Mouse (Mus musculus) spleen, embryonic (tissue): ENCODE results near the gene Nop14.

Experiments used
- CTCF ChIA-PET: fragments of 350-600 bp; sonication (Branson Sonifier 250); formaldehyde crosslinking; loops from one replicate; lab custom pipeline; 2022; lab: Charles Lee

The Nop14 gene

DNA sequence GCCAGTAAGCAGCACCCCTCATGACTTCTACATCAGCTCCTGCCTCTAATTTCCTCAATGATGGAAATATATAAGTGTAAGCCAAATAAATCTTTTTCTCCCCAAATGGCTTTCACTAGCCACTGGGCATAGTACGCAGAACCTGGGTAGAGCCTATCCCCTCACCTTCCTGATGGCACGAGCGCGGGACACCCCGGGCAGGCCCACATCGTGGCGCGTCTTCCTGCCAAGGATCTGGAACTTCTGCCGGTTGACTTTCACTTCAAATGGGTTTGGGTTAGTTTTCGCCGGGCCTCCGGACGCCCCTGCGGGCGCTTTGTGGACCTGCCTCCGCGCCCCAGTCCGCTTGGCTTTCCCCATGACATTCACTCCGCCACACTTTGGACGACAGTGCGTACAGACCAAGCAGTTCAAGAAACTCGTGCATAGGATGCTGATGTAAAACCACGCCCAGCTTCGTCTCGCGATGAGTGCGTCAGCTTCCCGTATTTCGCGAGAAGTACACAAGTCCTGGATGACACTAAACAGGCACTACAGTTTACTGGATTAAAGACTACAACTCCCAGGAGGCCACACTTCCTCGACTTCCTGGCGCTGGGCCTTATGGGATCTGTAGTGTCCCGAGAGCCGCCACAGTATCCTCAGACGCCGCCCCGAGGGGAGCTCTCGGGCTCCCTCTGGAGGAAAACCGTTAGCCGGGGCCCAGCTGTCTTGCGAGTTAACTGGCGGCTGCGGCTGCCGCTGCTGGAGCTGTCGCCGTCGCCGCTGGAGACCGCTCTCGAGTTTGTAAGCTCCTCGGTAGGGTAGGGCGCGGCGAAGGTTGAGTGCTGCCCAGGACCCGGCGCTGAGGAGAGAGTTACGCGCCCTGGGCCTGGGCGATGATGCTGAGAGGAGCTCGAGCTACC is at the start of gene Nop14, which contains the start of gene Grk4:
Gene Nop14 (minus strand): TSS at position 463 of the 905 bp plus-strand sequence.
Gene Grk4 (plus strand): TSS at position 694 of the 905 bp plus-strand sequence.
- CTCF ChIA-PET = no interaction called here

DNA sequence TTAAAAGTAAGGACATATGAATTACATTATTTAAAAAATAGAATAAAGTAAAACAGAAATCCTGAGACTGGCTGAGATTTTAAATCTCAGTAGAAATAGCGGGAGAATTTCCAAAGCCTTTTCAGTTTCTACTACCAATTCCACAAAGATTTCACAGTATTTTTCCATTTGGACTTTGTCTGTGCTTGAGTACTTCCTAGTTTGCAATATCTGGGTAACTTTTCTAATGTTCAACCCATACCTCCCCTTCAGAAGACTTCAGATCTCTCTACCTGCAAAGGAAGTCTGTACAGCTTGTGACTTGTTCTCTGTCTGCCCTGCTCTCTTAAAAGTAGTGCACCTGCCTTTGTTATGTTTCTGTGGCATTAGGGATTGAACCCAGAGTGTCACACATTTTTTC is 48.5 kb upstream of the Nop14 start:
- CTCF ChIA-PET = no interaction called here

DNA sequence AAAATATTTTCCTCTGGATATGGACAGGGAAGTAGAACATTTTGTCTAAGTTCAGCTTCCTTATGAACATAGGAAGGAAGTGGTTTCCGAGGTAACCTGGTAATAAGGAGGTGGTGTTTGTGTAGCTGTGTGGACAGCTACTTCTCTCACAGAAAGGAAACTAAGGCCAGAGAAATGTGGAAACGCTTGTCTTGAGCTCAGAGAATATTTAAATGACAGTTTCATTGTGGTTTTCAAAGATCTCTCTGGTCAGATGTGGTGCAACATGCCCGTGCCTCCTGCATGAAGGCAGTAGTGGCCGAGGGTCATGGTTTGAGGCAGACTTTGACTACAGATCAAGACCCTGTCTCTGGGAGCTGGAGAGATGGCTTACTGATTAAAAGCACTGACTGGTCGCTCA is 35.6 kb upstream of the Nop14 start:
- CTCF ChIA-PET = no interaction called here

DNA sequence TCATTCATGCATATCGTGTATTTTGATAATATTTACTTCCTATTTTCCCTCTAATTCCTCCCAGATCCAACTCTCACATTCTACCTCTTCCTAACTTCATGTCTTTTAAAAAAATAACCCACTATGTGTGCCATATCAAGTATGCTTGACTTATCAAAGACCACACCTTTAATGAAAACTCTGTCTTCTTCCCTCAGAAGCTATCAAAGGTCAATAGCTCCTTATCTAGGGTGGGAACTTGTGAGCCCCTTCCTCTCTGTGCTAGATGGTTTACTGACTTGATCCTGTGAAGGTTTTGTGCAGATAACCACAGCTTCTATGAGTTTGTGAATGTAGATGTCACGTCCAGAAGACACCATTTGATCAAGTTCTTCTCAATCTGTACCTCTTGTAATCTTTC is 32.8 kb upstream of the Nop14 start:
- CTCF ChIA-PET = no interaction called here

DNA sequence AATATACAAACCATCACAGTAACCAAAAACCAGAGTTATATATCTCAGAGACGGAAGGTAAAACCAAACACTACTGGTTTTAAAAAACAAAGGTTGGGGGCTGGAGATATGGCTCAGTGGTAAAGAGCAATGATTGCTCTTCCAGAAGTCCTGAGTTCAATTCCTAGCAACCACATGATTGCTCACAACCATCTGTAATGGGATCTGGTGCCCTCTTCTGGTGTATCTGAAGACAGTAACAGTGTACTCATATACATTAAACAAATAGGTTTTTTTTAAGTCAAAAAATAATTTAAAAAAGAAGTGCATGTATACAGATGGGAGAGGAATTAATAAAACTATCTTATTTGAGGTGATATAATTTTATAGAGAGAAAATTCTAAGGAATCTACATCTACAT is 29.9 kb upstream of the Nop14 start:
- CTCF ChIA-PET = no interaction called here

DNA sequence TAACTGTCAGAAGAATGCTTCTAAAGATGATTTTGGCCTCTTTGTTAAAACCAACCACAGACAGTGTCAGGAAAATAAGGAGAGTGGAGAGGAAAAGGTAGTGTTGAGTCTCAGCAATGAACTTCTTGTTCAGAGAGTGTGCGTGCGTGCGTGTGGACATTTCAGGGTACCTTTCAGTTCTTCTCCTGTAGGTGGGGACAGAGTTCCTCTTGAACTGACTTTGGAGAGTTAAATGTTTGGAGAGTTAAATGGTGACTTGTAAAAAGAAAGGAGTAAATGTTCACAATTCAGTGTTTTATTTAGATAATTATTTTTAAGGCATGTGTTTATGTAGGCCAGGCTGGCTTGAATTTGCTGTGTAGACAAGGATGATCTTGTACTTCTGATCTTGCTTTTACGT is 10.3 kb upstream of the Nop14 start:
- CTCF ChIA-PET = no interaction called here

DNA sequence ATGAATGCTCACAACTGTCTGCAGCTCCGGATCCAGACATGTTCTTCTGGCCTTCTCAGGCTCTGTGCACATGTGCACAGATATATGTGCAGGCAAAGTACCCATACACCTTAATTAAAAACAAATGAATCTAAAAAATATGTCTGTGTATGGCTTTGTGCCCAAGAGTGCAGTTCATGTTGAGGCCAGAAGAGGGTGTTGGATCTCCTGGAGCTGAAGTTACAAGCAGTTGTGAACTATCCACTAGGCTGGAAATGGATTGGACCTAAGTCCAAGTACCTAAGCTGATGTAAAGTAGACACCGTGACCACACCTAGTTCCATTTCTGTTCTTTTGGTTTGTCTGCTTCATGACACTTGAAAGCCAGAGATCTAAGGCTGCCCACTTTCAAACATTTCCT is 9.5 kb upstream of the Nop14 start:
- CTCF ChIA-PET = no interaction called here

DNA sequence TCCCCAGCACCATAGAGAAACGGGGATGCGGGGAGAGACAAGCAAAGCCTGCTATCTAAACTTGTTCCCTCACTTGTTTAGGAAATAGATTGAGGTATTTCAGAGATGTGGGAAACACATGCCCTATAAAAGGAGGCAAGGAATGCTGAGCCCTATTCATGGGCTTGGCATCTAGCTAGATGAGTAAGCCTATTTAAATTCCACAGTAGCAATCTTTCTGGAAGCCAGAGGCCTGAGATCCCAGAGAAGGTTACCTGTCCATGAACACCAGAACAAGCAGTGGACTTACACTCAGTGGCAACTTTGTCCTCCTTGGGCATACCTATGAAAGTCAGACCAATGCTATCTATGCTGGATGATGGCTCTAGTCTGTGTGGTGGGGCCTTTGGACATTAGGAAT is 3.3 kb upstream of the Nop14 start:
- CTCF ChIA-PET = interaction anchor here (0.5 kb wide), 1 partner anchor 124 kb away, joined by 3 read pairs; no protein-coding TSS in a partner anchor

DNA sequence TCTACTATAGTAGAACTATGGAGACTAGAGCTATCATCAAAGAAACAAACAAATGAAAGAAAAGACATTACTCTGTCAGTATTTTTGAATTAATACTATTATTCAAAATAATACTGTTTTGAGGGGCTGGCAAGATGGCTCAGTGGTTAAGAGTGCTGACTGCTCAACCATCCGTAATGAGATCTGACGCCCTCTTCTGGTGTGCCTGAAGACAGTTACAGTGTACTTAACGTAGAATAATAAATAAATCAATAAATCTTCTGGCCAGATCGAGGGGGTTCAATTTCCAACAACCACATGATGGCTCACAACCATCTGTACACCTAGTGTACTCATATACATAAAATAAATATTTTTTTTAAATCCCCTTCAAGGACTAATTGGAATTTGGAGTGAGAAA is 2.0 kb upstream of the Nop14 start:
- CTCF ChIA-PET = no interaction called here

DNA sequence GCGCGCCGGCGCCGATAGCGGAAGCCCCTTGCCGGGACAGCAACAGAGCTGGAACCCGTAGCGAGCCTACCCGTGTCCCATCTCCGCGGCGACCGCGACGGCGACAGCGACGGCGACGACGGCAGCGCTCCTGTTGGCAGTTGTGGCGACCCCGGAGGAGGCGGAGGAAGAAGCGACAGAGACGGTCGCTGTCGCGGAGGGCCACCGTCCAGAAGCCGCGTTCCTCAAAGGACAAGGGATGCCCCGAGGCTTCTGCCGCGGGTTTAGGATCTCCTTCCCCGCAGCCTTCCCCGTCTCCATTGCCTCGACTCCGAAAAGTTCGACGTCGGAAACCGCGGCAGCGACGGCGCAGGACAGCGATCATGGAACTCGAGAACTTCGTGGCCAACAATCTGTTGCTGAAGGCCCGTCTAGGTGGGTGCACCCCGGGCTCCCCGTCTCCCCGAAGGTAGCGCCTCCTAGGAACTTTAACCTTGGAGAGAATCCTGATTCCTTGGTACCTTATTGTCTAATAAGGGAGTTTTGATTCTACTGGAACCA is 713 bp upstream of the Nop14 start:
- CTCF ChIA-PET = interaction anchor here (0.5 kb wide), 1 partner anchor 304 kb away, joined by 4 read pairs; no protein-coding TSS in a partner anchor

DNA sequence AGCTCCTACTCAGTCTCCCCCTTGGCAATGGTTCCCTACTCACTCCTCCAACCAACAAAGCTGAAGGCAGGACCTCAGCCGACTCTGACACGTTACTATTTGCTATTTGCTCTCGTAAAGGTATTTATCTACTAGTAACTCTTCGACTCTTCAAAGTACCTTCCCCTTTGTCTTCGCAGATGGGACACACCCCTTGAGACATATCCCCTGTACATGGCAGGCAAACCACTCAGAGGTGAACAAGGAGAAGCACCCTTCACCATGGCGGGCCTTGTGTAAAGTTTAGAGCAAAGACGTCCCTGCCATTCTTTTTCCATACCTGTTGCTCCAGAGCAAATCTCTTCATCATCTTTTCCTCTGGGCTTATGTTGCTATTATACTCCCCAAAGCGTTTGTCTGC is 2.4 kb downstream of the Nop14 start:
- CTCF ChIA-PET = no interaction called here

DNA sequence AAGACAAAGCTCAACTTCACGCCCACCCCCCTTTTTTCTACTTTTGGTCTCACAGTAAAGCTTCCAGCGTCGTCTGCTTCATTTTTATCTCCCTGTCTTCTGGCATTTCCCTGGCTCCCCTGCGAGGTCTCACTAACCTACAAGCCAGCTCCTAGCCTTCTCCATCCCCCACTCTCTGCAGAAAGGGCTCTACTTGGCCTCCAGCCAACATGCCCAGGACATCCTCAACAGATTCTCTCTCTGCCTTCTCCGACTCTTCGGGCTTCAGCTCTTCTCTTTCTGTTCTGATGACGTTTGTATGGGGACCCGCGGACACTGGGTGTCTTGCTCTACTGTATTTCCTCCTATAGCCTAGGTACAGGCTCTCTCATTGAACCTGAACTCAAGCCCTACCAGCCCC is 5.1 kb downstream of the Nop14 start:
- CTCF ChIA-PET = no interaction called here

DNA sequence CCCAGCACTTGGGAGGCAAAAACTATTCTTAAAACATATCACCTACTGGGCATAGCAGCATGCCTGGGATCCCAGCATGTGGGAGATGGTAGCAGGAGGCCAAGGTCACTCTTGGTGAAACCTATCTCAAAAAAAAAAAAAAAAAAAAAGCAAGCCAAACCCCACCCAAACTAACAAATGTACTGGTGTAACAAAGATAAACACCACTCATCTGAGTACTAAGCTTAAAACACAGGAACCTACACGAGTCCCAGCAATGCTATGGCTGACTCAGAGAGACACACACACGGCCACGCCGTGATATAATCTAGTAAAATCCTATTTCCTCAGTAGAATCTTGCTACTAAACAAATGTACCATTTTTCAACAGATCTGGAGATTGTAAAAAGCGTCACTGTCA is 7.0 kb downstream of the Nop14 start:
- CTCF ChIA-PET = interaction anchor here (0.7 to 1.1 kb wide), 2 partner anchors 38 to 144 kb away, joined by 3 read pairs; no protein-coding TSS in a partner anchor

DNA sequence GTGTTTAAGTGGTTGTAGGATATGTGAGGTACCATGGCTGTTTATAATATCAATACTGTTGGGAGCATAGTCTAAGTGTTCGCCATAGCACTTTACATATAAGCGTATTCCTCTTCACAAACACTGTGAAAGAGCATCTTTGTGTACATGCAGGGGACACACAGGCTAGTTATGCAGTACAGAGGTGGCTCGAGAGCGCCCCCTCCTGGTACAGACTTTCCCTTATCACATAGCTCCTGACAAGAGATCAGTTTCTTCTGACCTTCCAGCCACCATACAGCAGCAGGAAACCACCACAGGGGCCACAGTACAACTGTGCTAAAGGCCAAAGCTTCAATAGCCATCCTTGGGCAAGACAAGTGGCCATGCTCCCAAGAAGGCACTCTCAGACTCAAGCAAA is 12.4 kb downstream of the Nop14 start:
- CTCF ChIA-PET = interaction anchor here (0.8 to 1.4 kb wide), 2 partner anchors 103 to 128 kb away, joined by 3 to 4 read pairs; no protein-coding TSS in a partner anchor

DNA sequence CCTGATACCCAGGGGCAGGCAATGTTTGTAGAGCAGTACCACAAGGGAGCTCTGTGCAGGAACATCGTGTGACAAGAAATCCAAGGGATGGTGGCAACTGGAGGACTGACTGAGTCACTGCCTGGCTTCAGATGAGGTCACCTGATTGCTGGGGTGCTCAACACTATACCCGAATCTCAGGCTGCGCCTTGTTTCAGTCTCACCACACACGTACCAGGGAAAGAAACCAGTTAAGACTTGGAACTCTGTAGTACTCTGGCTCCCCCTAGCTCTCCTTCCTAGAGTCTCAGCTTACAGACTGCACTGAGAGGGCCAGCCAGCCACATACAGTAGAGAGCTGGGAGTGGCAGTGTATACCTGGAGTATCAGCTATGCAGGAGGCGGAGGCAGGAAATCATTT is 17.0 kb downstream of the Nop14 start:
- CTCF ChIA-PET = no interaction called here

DNA sequence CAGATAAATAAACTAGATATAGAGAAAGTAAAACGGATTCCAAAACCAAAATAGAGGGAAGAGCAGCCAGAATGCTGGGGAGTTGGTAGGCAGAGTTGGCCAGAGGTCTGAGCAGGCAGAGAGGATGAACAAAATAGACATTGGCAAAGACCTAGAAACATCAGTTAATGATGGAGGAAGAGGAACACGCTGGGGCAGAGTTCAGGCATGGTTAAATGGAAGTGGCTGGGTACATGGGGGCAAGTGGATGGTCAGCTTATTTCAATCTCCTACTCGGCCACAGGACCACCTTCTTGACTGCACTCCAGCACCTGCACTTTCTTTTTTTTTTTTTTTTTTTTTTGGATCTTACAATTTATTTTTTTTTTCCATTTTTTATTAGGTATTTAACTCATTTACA is 18.0 kb downstream of the Nop14 start:
- CTCF ChIA-PET = no interaction called here

DNA sequence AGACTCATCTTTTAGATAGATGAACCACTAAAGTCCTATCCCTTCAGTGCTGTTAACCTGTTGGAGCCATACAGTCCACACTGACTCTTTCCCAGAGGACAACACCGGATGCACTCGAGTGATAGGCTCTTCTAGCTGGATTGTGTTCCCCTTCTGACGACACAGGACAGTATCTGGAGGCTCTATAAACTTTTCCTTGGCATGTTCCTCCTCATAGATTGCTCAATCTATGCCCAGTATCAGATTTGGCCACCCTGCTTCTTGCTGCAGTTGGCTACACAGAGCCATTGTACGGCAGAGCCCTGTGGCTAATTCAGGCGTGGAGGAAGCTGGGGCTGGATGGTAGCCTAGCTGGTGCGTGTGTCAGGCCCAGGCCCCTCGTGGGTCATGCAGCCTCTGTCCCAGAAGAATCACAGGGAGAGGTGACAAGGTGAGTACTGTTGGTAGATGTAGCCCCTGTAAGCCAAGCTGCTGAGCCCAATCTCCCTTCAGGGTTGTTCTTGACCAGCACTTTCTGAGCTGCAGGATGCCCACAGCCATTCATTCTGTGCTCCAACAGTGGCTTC is 22.3 kb downstream of the Nop14 start:
- CTCF ChIA-PET = interaction anchor here (1.5 kb wide), 1 partner anchor 113 kb away, joined by 3 read pairs; no protein-coding TSS in a partner anchor

DNA sequence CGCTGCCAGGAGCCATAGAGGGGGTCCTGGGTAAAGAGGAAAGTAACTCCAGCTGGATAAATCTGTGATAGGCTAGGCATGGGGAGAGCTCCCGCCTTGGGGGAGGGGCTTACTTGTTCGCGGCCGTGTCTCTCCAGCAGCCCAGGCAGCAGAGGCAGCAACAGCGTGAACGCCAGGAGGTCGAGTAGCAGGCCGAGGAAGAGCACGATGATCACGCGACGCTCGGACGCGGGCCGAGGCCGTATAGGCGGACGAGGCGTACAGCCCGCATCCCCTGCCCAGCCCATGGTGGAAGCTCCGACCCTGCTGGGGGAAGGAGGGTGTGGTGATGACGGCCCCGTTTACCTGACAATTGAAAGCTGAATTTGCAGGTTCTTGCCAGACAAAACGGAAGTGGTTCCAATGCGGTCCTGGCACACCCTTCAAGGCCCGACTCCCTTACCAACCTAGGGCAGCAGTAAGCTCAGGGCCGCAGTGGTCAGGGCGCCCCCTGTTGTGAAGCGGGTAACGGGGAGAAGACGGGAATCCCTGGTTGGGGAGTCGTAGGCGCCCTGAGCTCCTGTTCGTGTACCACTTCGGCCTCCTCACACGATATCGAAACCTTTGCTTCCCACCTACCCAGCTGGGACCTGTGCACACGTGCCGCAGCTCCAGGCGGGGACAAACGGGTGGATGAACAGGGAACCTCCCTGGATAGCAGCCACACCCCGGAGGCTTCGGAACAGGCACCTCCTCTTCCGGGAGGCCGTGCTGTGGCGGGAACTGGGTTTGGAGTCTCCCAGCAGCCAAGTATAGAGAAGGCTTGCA is 23.3 kb downstream of the Nop14 start, which contains the start of gene Mfsd10:
Gene Mfsd10 (minus strand): TSS at position 732 of the 807 bp plus-strand sequence.
- CTCF ChIA-PET = interaction anchor here (0.8 to 1.5 kb wide), 3 partner anchors 14 to 112 kb away, joined by 3 to 5 read pairs (median 3); no protein-coding TSS in a partner anchor

DNA sequence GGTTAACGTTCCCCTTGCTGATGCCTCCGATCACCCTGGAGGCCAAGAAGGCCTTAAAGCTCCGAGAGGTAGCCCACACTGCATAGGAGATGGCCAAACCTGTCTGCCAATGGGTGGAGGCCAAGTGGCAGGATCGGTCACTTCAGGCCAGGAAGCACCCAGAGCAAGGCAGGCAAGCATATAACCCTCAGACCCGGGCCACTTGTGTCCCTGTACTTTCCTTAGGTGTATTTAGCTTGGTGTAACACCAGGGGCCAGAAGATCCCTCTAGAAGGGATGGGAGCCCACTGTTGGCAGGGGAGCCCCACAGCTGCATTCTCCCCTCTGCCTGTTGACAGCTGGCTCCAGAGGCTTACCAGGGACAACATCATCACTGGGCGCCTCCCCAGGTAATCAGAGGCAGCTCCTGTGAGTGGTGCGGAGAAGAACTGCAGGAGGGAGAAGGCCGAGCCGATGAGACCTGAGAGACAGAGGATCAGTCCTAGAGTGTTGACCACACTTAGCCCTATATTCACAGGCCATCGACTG is 24.2 kb downstream of the Nop14 start:
- CTCF ChIA-PET = interaction anchor here (0.5 to 0.6 kb wide), 3 partner anchors 92 to 981 kb away, joined by 3 to 4 read pairs (median 4); no protein-coding TSS in a partner anchor

DNA sequence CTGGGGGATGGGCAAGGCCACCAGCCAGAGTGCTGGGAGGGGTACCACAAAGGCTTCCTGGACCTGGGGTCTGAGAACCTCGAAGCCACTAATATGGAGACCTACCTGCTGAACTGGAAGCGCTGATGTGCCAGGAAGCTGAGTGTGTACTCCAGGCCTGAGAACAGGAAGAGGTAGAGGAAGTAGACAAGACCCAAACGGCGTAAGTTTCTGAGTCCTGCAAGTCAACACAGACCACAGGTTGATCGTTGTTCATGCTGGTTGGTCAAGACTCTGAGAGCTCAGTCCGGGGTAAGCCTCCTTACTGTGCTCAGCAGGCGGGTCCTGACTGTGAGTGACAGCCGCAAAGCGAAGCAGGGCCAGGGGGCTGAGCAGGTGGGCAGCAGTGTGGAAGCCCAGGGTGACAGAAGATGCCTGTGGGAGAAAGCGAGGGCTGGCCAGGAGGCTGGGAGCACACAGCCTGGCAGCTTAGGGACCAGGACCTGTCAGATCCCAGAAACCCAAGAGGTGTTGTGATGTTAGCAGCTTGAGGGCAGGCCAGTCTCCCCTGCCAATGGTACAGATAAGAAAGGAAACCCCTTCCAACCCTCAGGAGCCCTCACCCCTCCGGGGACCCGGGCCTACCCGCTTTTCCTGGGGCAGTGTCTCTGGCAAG is 25.1 kb downstream of the Nop14 start:
- CTCF ChIA-PET = interaction anchor here (0.5 to 0.6 kb wide), 3 partner anchors 91 to 980 kb away, joined by 3 to 15 read pairs (median 4); no protein-coding TSS in a partner anchor
